Mouse (Mus musculus): ENCODE results near the gene Tmem198. TPM values are rescaled to one million over a fixed set of nuclear protein-coding genes. Genes with fewer than 3 reads are reported as not detected.

Gene Tmem198
- 10 to 100 TPM; 53.3 to 62.5 TPM for total RNA-seq (2021)
- long read RNA-seq, experiment 1, transcript Tmem198-202 (5 exons, 2,185 nt) = major isoform, 36 of 67 reads
- long read RNA-seq, experiment 1, partial matches to known transcripts = 5 of 67 reads
- long read RNA-seq, experiment 1, other reads (novel, unspliced or antisense) = 26 of 67 reads
- long read RNA-seq, experiment 2, transcript Tmem198-202 (5 exons, 2,185 nt) = major isoform, 38 of 60 reads
- long read RNA-seq, experiment 2, partial matches to known transcripts = 8 of 60 reads
- long read RNA-seq, experiment 2, other reads (novel, unspliced or antisense) = 14 of 60 reads

DNA sequence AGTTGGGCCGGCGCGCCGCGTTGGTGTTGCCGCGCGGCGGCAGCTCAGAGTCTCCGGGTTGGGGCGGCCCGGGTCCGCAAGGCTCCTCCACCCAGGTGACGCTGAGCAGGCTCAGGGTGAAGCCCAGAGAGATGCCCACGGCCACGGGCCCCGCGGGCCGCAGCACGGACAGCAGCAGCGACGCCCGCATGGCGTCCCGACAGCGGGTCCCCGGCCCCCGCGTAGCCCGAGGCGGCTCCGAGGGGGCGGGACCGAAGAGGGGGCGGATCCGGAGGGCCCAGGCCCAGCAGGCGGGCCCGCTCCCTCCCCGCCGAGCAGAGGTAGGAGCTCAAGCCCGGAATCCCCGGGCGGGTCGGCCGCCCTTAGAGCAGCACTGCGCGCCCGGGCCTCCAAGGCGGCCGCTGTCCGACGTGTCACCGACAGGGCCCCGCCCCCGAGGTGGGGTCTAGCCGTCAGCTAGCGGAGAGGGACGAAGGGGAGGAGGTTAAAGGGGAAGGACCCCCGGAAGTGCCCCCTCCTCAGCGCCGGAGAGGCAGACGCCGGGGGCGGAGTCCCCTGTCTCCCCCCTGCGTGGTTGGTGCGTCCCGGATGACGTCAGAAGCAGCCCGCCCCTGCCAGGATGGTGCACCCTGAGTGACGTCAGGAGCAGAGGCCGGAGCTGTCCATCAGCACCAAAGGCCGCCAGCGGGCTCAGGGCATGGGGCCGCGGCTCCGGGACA, at the start of gene Tmem198, which contains the start of gene Chpf:
Gene Tmem198 (plus strand): TSS at position 617 of the 719 bp plus-strand sequence.
Gene Chpf (minus strand): TSS at position 392 of the 719 bp plus-strand sequence.
- DNase-seq (ENCODE audit: low spot score in 2 of 2) = peak; percentile 99

GRCm38 (mm10) chr1:75435475-75436328, 43.6 kb upstream of the Tmem198 start, which contains the start of gene Gmppa:
Gmppa (plus strand) TSS chr1:75435930.
- DNase-seq (ENCODE audit: low spot score in 2 of 2) = peak; percentile 74 to 85

DNA sequence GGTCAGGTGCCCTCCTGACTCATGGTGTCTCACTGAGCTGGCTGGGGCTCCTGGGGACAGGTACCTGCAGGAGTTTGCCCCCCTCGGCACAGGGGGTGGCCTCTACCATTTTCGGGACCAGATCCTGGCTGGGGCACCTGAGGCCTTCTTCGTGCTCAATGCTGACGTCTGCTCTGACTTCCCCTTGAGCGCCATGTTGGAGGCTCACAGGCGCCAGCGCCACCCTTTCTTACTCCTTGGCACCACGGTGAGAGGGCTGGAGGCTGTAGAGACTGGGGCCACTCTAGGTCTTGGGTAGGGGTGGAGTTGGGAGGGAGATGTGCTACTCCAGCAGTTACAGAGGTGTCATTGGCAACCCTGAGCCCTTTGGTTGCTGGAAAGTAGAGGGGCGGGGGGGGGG, 40.5 kb upstream of the Tmem198 start:
- no peak for DNase-seq (ENCODE audit: low spot score in 2 of 2)

DNA sequence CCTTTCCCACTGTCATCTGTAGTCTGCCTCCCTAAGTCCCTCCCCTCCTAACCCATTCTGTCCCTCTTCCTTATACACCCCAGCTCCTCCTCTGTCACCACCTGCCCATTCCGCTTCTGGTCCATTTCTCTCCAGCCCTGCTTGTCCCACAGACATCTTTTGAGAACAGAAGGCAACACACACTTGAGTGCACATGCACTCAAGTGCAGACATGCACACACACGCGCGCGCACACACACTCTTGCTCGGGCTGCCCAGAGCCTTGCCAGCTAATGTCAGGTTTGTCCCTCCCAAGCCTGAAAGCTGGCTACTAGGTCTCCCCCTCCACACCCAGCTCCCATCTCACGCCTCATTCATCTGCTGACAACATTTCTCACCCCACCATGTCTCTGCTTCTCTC, 38.7 kb upstream of the Tmem198 start:
- no peak for DNase-seq (ENCODE audit: low spot score in 2 of 2)

- DNase-seq (ENCODE audit: low spot score in 2 of 2) = no peak
These were observed 37.8 kb upstream of the Tmem198 start for GRCm38 (mm10) chr1:75441471-75441996.

DNA sequence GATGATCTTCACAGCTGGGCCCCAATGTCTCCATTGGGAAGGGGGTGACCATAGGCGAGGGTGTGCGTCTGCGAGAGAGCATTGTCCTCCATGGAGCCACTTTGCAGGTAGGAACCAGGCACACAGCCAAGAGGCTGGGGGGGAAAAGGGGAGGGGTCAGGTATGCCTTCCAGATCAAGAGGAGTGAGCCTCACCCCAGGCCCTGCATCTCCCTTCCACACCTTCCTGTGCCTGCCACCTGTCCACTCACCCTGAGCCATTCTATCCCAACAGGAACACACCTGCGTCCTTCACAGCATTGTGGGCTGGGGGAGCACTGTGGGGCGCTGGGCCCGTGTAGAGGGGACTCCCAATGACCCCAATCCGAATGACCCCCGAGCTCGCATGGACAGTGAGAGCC, 37.2 kb upstream of the Tmem198 start:
- no peak for DNase-seq (ENCODE audit: low spot score in 2 of 2)

- DNase-seq (ENCODE audit: low spot score in 2 of 2) = no peak
These were observed 36.5 kb upstream of the Tmem198 start for GRCm38 (mm10) chr1:75442811-75443210.

DNA sequence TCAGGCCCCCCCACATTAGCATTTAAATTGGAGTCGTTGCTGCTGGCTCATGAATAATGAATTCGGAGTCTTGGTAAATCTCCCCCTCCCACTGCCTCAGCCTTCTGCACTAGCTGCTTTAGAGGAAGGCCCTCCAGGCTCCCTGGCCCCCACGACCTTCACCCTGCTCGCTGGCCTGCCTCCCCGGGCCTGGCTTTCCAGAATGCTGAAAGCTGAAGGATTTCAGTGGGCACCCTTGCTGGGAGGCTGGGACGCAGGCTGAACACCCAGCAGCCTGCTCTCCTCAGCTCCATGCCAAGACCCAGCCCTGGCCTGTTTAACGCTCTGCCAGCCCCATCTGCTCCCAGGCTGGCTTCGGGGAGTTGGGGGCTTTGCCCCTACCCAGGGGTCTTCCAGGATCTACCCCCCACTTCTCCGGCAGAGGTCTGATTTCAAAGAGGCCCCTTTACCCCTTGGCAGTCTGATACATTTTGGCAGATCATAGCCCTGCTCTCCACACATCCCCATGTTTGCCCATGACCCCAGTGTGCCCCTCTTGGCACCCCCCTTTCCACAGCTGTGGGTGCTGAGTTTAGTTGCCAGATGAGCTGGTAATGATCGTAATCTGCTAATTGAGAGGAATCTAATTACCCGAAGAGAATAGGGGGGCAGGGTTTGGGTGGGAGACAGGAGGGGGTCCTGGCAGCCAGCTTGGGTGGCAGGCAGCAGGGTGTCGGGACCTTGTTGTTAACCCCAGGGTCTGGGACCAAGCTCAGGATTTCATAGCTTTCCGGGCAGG, 35.9 kb upstream of the Tmem198 start:
- DNase-seq (ENCODE audit: low spot score in 2 of 2) = no peak

DNA sequence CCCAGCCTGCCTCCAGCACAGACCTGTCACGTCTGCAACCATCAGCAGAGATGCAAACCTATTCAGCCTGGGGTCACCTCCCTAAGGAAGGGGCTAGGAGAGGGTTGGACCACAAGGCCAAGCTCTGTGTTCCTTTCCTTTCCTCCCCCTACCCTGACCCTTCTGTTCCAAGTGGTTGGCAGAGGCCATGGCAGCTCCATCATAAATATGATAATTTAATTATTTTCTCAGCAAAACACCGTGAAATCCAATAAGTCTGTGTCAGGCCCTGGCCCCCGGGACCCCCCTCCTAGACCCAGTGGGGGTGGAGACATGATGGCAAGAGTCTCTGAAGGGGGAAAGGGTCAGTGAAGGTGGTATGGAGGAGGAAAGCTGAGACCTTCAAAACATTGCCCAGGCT, 35.1 kb upstream of the Tmem198 start:
- no peak for DNase-seq (ENCODE audit: low spot score in 2 of 2)

DNA sequence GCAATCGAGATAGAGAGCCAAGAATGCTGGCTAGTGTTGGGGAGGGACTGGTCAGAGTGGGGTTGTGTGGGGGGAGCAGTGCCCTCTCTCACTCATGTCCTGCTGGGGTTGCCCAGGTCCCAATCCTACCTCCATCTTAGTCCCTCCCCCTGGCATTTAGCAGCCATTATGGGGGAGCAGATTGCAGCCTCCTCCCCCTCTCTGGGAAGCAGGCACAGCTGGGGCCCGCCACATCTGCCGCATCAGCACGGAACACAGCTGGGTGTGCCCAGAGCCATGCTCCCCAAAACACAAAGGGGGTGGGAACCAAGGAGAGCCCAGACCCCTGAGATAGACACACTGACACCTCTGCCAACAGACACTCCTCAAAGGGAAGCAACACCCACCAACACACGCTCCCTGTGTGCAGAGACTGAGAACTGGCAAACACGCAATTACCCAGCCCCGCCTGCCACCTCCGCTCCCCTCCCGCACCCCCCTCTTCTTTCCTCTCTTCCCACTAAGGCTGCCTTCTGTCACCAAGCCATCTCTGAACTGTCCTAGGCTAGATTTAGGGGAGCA, 34.1 kb upstream of the Tmem198 start:
- DNase-seq (ENCODE audit: low spot score in 2 of 2) = peak in 1 of 2 experiments; percentile 71

- DNase-seq (ENCODE audit: low spot score in 2 of 2) = peak; percentile 75 to 80
These were observed 33.4 kb upstream of the Tmem198 start for GRCm38 (mm10) chr1:75445751-75446611.

DNA sequence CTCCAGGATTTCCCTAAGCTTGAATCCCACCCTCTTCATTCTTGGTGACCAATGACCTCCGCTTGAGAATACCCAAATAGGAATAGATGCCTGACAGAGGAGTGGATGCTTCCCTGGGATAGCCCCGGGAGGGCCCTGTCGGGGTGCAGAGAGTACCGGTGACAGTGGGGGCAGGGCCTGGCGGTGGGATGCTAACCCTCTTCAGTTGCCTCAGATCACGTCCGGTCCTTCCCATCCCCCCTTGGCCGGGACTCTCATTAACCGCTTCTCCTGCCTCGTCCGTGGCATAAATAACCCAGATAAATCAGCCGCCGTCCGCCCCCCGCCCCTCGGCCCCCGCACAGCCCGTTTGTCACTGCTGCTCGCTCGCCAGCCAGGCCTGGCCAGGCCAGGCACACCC, 32.7 kb upstream of the Tmem198 start:
- DNase-seq (ENCODE audit: low spot score in 2 of 2) = no peak

DNA sequence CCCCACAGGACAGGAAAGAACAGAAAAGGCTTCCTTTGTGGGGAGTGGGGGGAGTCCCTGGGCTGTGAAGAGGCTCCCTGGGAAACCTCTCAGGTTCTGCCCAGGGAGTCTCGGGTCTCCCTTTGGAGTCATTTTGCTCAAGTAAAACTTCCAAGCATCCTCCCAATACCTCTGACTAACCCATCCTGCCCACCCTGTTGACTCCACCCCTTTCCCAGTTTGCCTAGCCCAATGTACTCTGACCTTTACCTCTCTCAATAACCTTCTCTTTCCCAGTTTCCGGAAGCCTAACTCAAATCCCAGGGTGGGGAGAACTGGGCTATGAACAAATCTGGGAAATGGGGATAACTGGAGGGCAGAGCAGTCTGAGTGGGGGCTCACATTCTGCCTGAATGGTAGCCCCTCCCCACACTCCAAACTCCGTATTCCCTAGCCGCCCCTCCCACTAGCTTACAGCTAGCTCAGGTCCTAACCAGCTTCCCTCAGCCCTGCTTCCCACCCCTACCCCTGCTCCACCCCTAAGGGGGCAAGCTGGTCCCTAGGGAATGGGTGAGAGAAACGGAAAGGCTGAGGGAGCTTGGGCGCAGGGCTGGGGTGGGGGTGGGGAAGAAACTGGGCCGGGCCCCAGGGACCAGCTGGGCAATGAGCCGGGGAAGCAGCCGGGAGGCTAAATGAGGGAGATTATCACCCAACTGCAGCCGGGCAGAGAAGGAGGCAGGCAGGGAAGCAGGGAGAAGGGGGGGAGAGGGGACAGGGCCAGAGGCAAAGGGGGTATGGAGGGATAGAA, 31.9 kb upstream of the Tmem198 start:
- no peak for DNase-seq (ENCODE audit: low spot score in 2 of 2)

GRCm38 (mm10) chr1:75448052-75448431, 31.3 kb upstream of the Tmem198 start:
- DNase-seq (ENCODE audit: low spot score in 2 of 2) = no peak

DNA sequence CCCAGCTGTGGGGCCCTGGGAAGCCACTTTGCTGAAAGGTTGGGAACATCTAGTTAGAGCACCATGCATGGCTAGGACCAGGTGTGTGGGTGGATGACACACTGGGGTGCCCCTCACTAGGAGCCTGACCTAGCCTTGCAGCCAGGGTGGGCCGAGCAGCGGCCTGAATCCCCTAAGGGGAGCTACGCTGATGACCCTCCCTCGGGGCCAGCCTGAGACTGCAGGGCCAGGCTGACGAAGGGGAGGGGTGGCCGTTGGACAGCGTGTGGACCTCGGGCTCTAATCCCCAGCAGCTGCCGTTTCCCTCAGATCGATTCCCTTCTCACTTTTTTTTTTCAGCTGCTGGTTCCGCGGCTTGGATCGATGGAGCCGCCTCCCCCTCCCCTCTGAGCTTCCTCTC, 30.4 kb upstream of the Tmem198 start:
- DNase-seq (ENCODE audit: low spot score in 2 of 2) = no peak

GRCm38 (mm10) chr1:75449377-75450135, 29.8 kb upstream of the Tmem198 start:
- DNase-seq (ENCODE audit: low spot score in 2 of 2) = no peak

DNA sequence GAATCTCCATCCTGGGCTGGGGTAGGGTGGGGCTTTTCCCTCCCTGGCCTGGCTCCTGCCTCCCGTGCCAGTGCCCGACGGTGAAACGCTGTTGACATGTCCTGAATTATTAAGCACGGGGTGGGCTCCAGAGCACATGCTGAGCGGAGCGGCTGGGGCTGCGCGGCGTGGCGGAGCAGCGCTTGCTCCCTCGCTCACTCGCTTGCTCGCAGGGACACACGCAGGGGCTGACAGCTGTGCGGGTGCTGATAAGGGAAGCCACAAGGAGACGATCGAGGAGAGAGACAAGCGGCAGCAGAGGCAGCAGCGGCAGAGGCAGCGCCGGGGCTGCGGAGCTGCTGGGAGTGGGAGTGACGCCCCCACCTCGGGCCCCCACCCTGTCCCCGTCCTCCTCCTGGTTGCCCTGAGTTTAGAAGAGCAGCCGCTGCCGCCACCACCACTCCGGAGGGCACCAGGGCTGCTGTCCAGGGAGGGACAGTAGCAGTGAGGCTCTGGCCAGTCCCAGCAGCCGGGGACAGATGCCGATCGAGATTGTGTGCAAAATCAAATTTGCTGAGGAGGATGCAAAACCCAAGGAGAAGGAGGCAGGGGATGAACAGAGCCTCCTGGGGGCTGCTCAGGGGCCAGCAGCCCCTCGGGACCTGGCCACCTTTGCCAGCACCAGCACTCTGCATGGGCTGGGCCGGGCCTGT, 28.9 kb upstream of the Tmem198 start, which contains the start of gene Asic4:
Gene Asic4 (plus strand): TSS at position 123 of the 692 bp plus-strand sequence.
- DNase-seq (ENCODE audit: low spot score in 2 of 2) = no peak
